Mouse (Mus musculus): ENCODE measurements around the gene Hoxd4. TPM values are rescaled to one million over a fixed set of nuclear protein-coding genes. Genes with fewer than 3 reads are reported as not detected.

Hoxd4 gene
- polyA plus RNA-seq, 1 experiment from 2014 or later, result 7.2 TPM

- under 1% methylated on average over 78 of the region's 78 CpGs for WGBS
- no peaks in the 10 kb centered on the region for H3K36me3 ChIP-seq
- peaks cover 12% of the 10 kb centered on the region for H3K4me1 ChIP-seq (replicated peaks)
- H3K9ac ChIP-seq, result peak overlapping the region; percentile 75
- peak overlapping the region; percentile 44 for H3K4me2 ChIP-seq
- H3K4me3 ChIP-seq, result peak overlapping the region; percentile 42
- H3K27ac ChIP-seq (replicated peaks), result peak overlapping the region; percentile 82
- peaks cover 96% of the 10 kb centered on the region for H3K27me3 ChIP-seq
- no peaks in the 10 kb centered on the region for H3K9me3 ChIP-seq
- ATAC-seq (ENCODE audit: low read depth), result peak; percentile 47
Observed at GRCm38 (mm10) chr2:74681594-74682531, 29.9 kb upstream of the Hoxd4 start.

GRCm38 (mm10) chr2:74682796-74683195 is 28.9 kb upstream of the Hoxd4 start:
- Histone ChIP-seq H3K9ac (peak overlapping the region; percentile 75), H3K27me3 (peaks cover 96% of the 10 kb centered on the region), H3K4me3 (peak overlapping the region; percentile 42), H3K27ac (replicated peaks) (peak overlapping the region; percentile 82), H3K4me1 (replicated peaks) (peaks cover 12% of the 10 kb centered on the region), H3K4me2 (peak overlapping the region; percentile 44), H3K9me3 (no peaks in the 10 kb centered on the region), H3K36me3 (no peaks in the 10 kb centered on the region)
- no peak for ATAC-seq (ENCODE audit: low read depth)
- WGBS, result under 1% methylated on average over 37 of the region's 51 CpGs

- Histone ChIP-seq H3K36me3 (no peaks in the 10 kb centered on the region), H3K9ac (peak overlapping the region; percentile 75), H3K4me3 (peak overlapping the region; percentile 42), H3K27me3 (peaks cover 96% of the 10 kb centered on the region), H3K9me3 (no peaks in the 10 kb centered on the region), H3K27ac (replicated peaks) (peak overlapping the region; percentile 59; the same call in 1 of the 2 replicates), H3K4me1 (replicated peaks) (peaks cover 12% of the 10 kb centered on the region), H3K4me2 (peak overlapping the region; percentile 44)
- under 1% methylated on average over 18 of the region's 18 CpGs for WGBS
- ATAC-seq (ENCODE audit: low read depth), result no peak
Observed at GRCm38 (mm10) chr2:74683471-74683951, 28.2 kb upstream of the Hoxd4 start.

GRCm38 (mm10) chr2:74684106-74684505 is 27.6 kb upstream of the Hoxd4 start:
- Histone ChIP-seq H3K9ac (peak overlapping the region; percentile 75), H3K27ac (replicated peaks) (0 out of 2 replicates have a peak overlapping the region, but pooled peaks have one; percentile 59), H3K9me3 (no peaks in the 10 kb centered on the region), H3K27me3 (peaks cover 96% of the 10 kb centered on the region), H3K4me1 (replicated peaks) (peaks cover 12% of the 10 kb centered on the region), H3K4me2 (peak overlapping the region; percentile 44), H3K4me3 (peak overlapping the region; percentile 42), H3K36me3 (no peaks in the 10 kb centered on the region)
- no peak for ATAC-seq (ENCODE audit: low read depth)
- WGBS, result 3% methylated on average over 12 of the region's 12 CpGs

- no peak for ATAC-seq (ENCODE audit: low read depth)
- Histone ChIP-seq H3K4me1 (replicated peaks) (peaks cover 16% of the 10 kb centered on the region), H3K9me3 (no peaks in the 10 kb centered on the region), H3K9ac (no peak overlapping the region; the same call in 1 of the 2 replicates), H3K4me3 (peak overlapping the region; percentile 42), H3K36me3 (no peaks in the 10 kb centered on the region), H3K27me3 (peaks cover 96% of the 10 kb centered on the region), H3K4me2 (peak overlapping the region; percentile 44), H3K27ac (replicated peaks) (no peak overlapping the region)
- 7% methylated on average over 4 of the region's 4 CpGs for WGBS
Observed at GRCm38 (mm10) chr2:74685059-74685603, 26.6 kb upstream of the Hoxd4 start.

- Histone ChIP-seq H3K9ac (peak overlapping the region; percentile 73), H3K4me1 (replicated peaks) (peaks cover 19% of the 10 kb centered on the region), H3K27me3 (peaks cover 93% of the 10 kb centered on the region), H3K4me3 (peak overlapping the region; percentile 33), H3K4me2 (peak overlapping the region; percentile 54), H3K36me3 (no peaks in the 10 kb centered on the region), H3K9me3 (no peaks in the 10 kb centered on the region), H3K27ac (replicated peaks) (peak overlapping the region; percentile 71; the same call in 1 of the 2 replicates)
- 4% methylated on average over 17 of the region's 17 CpGs for WGBS
- no peak for ATAC-seq (ENCODE audit: low read depth)
Observed at GRCm38 (mm10) chr2:74686301-74686987, 25.3 kb upstream of the Hoxd4 start.

- Histone ChIP-seq H3K9ac (peak overlapping the region; percentile 73), H3K9me3 (no peaks in the 10 kb centered on the region), H3K27ac (replicated peaks) (peak overlapping the region; percentile 71), H3K27me3 (peaks cover 93% of the 10 kb centered on the region), H3K4me1 (replicated peaks) (peaks cover 21% of the 10 kb centered on the region), H3K36me3 (no peaks in the 10 kb centered on the region), H3K4me3 (peak overlapping the region; percentile 33), H3K4me2 (peak overlapping the region; percentile 54)
- under 1% methylated on average over 27 of the region's 27 CpGs for WGBS
- ATAC-seq (ENCODE audit: low read depth), result no peak
Observed at GRCm38 (mm10) chr2:74686988-74687697, 24.6 kb upstream of the Hoxd4 start.

GRCm38 (mm10) chr2:74687698-74688555 is 23.8 kb upstream of the Hoxd4 start:
- Histone ChIP-seq H3K27me3 (peaks cover 95% of the 10 kb centered on the region), H3K9ac (peak overlapping the region; percentile 73), H3K9me3 (no peaks in the 10 kb centered on the region), H3K4me2 (peak overlapping the region; percentile 54), H3K27ac (replicated peaks) (peak overlapping the region; percentile 71), H3K4me1 (replicated peaks) (peaks cover 21% of the 10 kb centered on the region), H3K36me3 (no peaks in the 10 kb centered on the region), H3K4me3 (peak overlapping the region; percentile 33)
- 1% methylated on average over 31 of the region's 31 CpGs for WGBS
- no peak for ATAC-seq (ENCODE audit: low read depth)

- peak overlapping the region; percentile 85 for H3K27ac ChIP-seq (replicated peaks)
- H3K27me3 ChIP-seq, result peaks cover 95% of the 10 kb centered on the region
- peak overlapping the region; percentile 73 for H3K9ac ChIP-seq
- peaks cover 25% of the 10 kb centered on the region for H3K4me1 ChIP-seq (replicated peaks)
- peak overlapping the region; percentile 28 for H3K4me3 ChIP-seq
- H3K36me3 ChIP-seq, result no peaks in the 10 kb centered on the region
- 5% methylated on average over 12 of the region's 12 CpGs for WGBS
- ATAC-seq (ENCODE audit: low read depth), result no peak
- peak overlapping the region; percentile 54 for H3K4me2 ChIP-seq
- H3K9me3 ChIP-seq, result no peaks in the 10 kb centered on the region
Observed at GRCm38 (mm10) chr2:74688795-74689573, 22.7 kb upstream of the Hoxd4 start.
